Mouse (Mus musculus): ENCODE results near the gene Rap1b.
A peak's percentile ranks its signal among the peaks of the same experiment; 100 is the strongest.

The Rap1b gene

GRCm38 (mm10) chr10:117859800-117860199 is 14.0 kb upstream of the Rap1b start:
- DNase-seq (ENCODE audit: low spot score in 2 of 2) = no peak

- no peak for DNase-seq (ENCODE audit: low spot score in 2 of 2)
Observed at GRCm38 (mm10) chr10:117858241-117858640, 12.4 kb upstream of the Rap1b start.

- DNase-seq (ENCODE audit: low spot score in 2 of 2) = no peak
Observed at GRCm38 (mm10) chr10:117856001-117856720, 10.3 kb upstream of the Rap1b start.

- no peak for DNase-seq (ENCODE audit: low spot score in 2 of 2)
Observed at GRCm38 (mm10) chr10:117852648-117853192, 6.9 kb upstream of the Rap1b start.

- DNase-seq (ENCODE audit: low spot score in 2 of 2) = no peak
Observed at GRCm38 (mm10) chr10:117848981-117849380, 3.1 kb upstream of the Rap1b start.

GRCm38 (mm10) chr10:117846796-117847195 is 961 bp upstream of the Rap1b start:
- DNase-seq (ENCODE audit: low spot score in 2 of 2) = no peak

- no peak for DNase-seq (ENCODE audit: low spot score in 2 of 2)
Observed at GRCm38 (mm10) chr10:117846260-117846632, 411 bp upstream of the Rap1b start.

- DNase-seq (ENCODE audit: low spot score in 2 of 2) = peak; percentile 68 to 70
Observed at GRCm38 (mm10) chr10:117844782-117845596, 846 bp downstream of the Rap1b start.

GRCm38 (mm10) chr10:117844279-117844678 is 1.6 kb downstream of the Rap1b start:
- DNase-seq (ENCODE audit: low spot score in 2 of 2) = no peak

- DNase-seq (ENCODE audit: low spot score in 2 of 2) = no peak
Observed at GRCm38 (mm10) chr10:117843690-117844089, 2.1 kb downstream of the Rap1b start.

- no peak for DNase-seq (ENCODE audit: low spot score in 2 of 2)
Observed at GRCm38 (mm10) chr10:117841765-117842164, 4.1 kb downstream of the Rap1b start.

- no peak for DNase-seq (ENCODE audit: low spot score in 2 of 2)
Observed at GRCm38 (mm10) chr10:117840431-117840995, 5.3 kb downstream of the Rap1b start.

- no peak for DNase-seq (ENCODE audit: low spot score in 2 of 2)
Observed at GRCm38 (mm10) chr10:117839737-117840136, 6.1 kb downstream of the Rap1b start.

- DNase-seq (ENCODE audit: low spot score in 2 of 2) = no peak
Observed at GRCm38 (mm10) chr10:117838924-117839323, 6.9 kb downstream of the Rap1b start.

- DNase-seq (ENCODE audit: low spot score in 2 of 2) = no peak
Observed at GRCm38 (mm10) chr10:117836354-117836753, 9.5 kb downstream of the Rap1b start.

- DNase-seq (ENCODE audit: low spot score in 2 of 2) = no peak
Observed at GRCm38 (mm10) chr10:117835453-117835852, 10.4 kb downstream of the Rap1b start.

GRCm38 (mm10) chr10:117830797-117831196 is 15.0 kb downstream of the Rap1b start:
- no peak for DNase-seq (ENCODE audit: low spot score in 2 of 2)

GRCm38 (mm10) chr10:117829472-117830155 is 16.2 kb downstream of the Rap1b start:
- no peak for DNase-seq (ENCODE audit: low spot score in 2 of 2)

GRCm38 (mm10) chr10:117829022-117829421 is 16.8 kb downstream of the Rap1b start:
- DNase-seq (ENCODE audit: low spot score in 2 of 2) = no peak

- no peak for DNase-seq (ENCODE audit: low spot score in 2 of 2)
Observed at GRCm38 (mm10) chr10:117828536-117828935, 17.3 kb downstream of the Rap1b start.

- DNase-seq (ENCODE audit: low spot score in 2 of 2) = no peak
Observed at GRCm38 (mm10) chr10:117824647-117825046, 21.2 kb downstream of the Rap1b start.

GRCm38 (mm10) chr10:117824139-117824538 is 21.7 kb downstream of the Rap1b start:
- no peak for DNase-seq (ENCODE audit: low spot score in 2 of 2)
